Mouse (Mus musculus): ENCODE data around the gene Capn9. TPM values are rescaled to one million over a fixed set of nuclear protein-coding genes. Genes with fewer than 3 reads are reported as not detected.
A peak's percentile ranks its signal among the peaks of the same experiment; 100 is the strongest.

Capn9 gene
- total RNA-seq, 1 experiment: not detected

- in situ Hi-C loops (cut with MboI; ENCODE audit: low sequenced_read_pairs in 2 of 2, unreplicated experiment in 2 of 2): no loop called here
- Histone ChIP-seq H3K9me3 (ENCODE audit: control insufficient read depth, insufficient read depth, low read depth, low read length) (no peaks in the 10 kb centered on the region), H3K9ac (ENCODE audit: insufficient read depth, low read depth, low read length, poor library complexity, severe bottlenecking) (no peak overlapping the region), H3K36me3 (ENCODE audit: control insufficient read depth, insufficient read depth, low read length, poor library complexity, severe bottlenecking) (no peaks in the 10 kb centered on the region), H3K4me1 (ENCODE audit: control insufficient read depth in 2 of 2, insufficient read depth in 2 of 2, low read length in 2 of 2, poor library complexity in 1 of 2) (peaks cover 0 to 3% of the 10 kb centered on the region in 2 experiments; a peak in 1 of 4 replicates), H3K4me3 (ENCODE audit: insufficient read depth in 1 of 2, low read depth in 1 of 2, low read length in 2 of 2, poor library complexity in 1 of 2, severe bottlenecking in 1 of 2) (no peak overlapping the region), H3K27ac (ENCODE audit: insufficient read depth, low read depth, low read length, poor library complexity, severe bottlenecking) (no peak overlapping the region)
- TF ChIP-seq HCFC1 (IDR thresholded peaks at IDR 0.05; ENCODE audit: borderline replicate concordance, insufficient read depth, low read length): no peak
- no peak for TF ChIP-seq MAFK (IDR thresholded peaks at IDR 0.05; ENCODE audit: insufficient read depth, low read depth, low read length)
- TF ChIP-seq ZNF384 (IDR thresholded peaks at IDR 0.05; ENCODE audit: low read depth, low read length): no peak
- no peak for TF ChIP-seq ZC3H11A (IDR thresholded peaks at IDR 0.05; ENCODE audit: borderline replicate concordance, low read depth, low read length)
- no peak for TF ChIP-seq CHD2 (IDR thresholded peaks at IDR 0.05; ENCODE audit: low read depth, low read length)
- DNase-seq (ENCODE audit: low read depth, low spot score): no peak
Observed at GRCm38 (mm10) chr8:124571732-124572429, 4.0 kb upstream of the Capn9 start.

GRCm38 (mm10) chr8:124572430-124572775 lies 3.5 kb upstream of the Capn9 start:
- in situ Hi-C loops (cut with MboI; ENCODE audit: low sequenced_read_pairs in 2 of 2, unreplicated experiment in 2 of 2): no loop called here

GRCm38 (mm10) chr8:124573552-124574340 lies 2.2 kb upstream of the Capn9 start:
- no peak overlapping the region for H3K27ac ChIP-seq (ENCODE audit: insufficient read depth, low read depth, low read length, poor library complexity, severe bottlenecking)
- in situ Hi-C loops (cut with MboI; ENCODE audit: low sequenced_read_pairs in 2 of 2, unreplicated experiment in 2 of 2): no loop called here
- peak overlapping the region; percentile 24; the same call in 1 of the 2 replicates for H3K9ac ChIP-seq (ENCODE audit: insufficient read depth, low read depth, low read length, poor library complexity, severe bottlenecking)
- peak overlapping the region in 1 of 2 experiments; percentile 54; a peak in 2 of 4 replicates for H3K4me3 ChIP-seq (ENCODE audit: insufficient read depth in 1 of 2, low read depth in 1 of 2, low read length in 2 of 2, poor library complexity in 1 of 2, severe bottlenecking in 1 of 2)
- H3K36me3 ChIP-seq (ENCODE audit: control insufficient read depth, insufficient read depth, low read length, poor library complexity, severe bottlenecking): no peaks in the 10 kb centered on the region
- TF ChIP-seq MAFK (IDR thresholded peaks at IDR 0.05; ENCODE audit: insufficient read depth, low read depth, low read length): 0 out of 2 replicates have a peak, but pooled peaks have one; percentile 5
- TF ChIP-seq ZC3H11A (IDR thresholded peaks at IDR 0.05; ENCODE audit: borderline replicate concordance, low read depth, low read length): peak; percentile 57; the same call in 1 of the 2 replicates
- TF ChIP-seq HCFC1 (IDR thresholded peaks at IDR 0.05; ENCODE audit: borderline replicate concordance, insufficient read depth, low read length): no peak
- peak; percentile 74 for TF ChIP-seq ZNF384 (IDR thresholded peaks at IDR 0.05; ENCODE audit: low read depth, low read length)
- no peak for TF ChIP-seq CHD2 (IDR thresholded peaks at IDR 0.05; ENCODE audit: low read depth, low read length)
- H3K4me1 ChIP-seq (ENCODE audit: control insufficient read depth in 2 of 2, insufficient read depth in 2 of 2, low read length in 2 of 2, poor library complexity in 1 of 2): peaks cover 0 to 3% of the 10 kb centered on the region in 2 experiments; a peak in 1 of 4 replicates
- H3K9me3 ChIP-seq (ENCODE audit: control insufficient read depth, insufficient read depth, low read depth, low read length): no peaks in the 10 kb centered on the region
- peak; percentile 89 for DNase-seq (ENCODE audit: low read depth, low spot score)

More at GRCm38 (mm10) chr8:124572430-124572775, 3.5 kb upstream of the Capn9 start:
- no peak overlapping the region for H3K9ac ChIP-seq (ENCODE audit: insufficient read depth, low read depth, low read length, poor library complexity, severe bottlenecking)
- H3K4me1 ChIP-seq (ENCODE audit: control insufficient read depth in 2 of 2, insufficient read depth in 2 of 2, low read length in 2 of 2, poor library complexity in 1 of 2): peaks cover 0 to 3% of the 10 kb centered on the region in 2 experiments; a peak in 1 of 4 replicates
- no peak overlapping the region for H3K4me3 ChIP-seq (ENCODE audit: insufficient read depth in 1 of 2, low read depth in 1 of 2, low read length in 2 of 2, poor library complexity in 1 of 2, severe bottlenecking in 1 of 2)
- no peak overlapping the region for H3K27ac ChIP-seq (ENCODE audit: insufficient read depth, low read depth, low read length, poor library complexity, severe bottlenecking)
- H3K36me3 ChIP-seq (ENCODE audit: control insufficient read depth, insufficient read depth, low read length, poor library complexity, severe bottlenecking): no peaks in the 10 kb centered on the region
- TF ChIP-seq MAFK (IDR thresholded peaks at IDR 0.05; ENCODE audit: insufficient read depth, low read depth, low read length) (no peak), ZC3H11A (IDR thresholded peaks at IDR 0.05; ENCODE audit: borderline replicate concordance, low read depth, low read length) (no peak), ZNF384 (IDR thresholded peaks at IDR 0.05; ENCODE audit: low read depth, low read length) (no peak), HCFC1 (IDR thresholded peaks at IDR 0.05; ENCODE audit: borderline replicate concordance, insufficient read depth, low read length) (no peak), CHD2 (IDR thresholded peaks at IDR 0.05; ENCODE audit: low read depth, low read length) (no peak)
- H3K9me3 ChIP-seq (ENCODE audit: control insufficient read depth, insufficient read depth, low read depth, low read length): no peaks in the 10 kb centered on the region
- DNase-seq (ENCODE audit: low read depth, low spot score): no peak

- no peak for DNase-seq (ENCODE audit: low read depth, low spot score)
- TF ChIP-seq ZC3H11A (IDR thresholded peaks at IDR 0.05; ENCODE audit: borderline replicate concordance, low read depth, low read length) (no peak), CHD2 (IDR thresholded peaks at IDR 0.05; ENCODE audit: low read depth, low read length) (no peak), ZNF384 (IDR thresholded peaks at IDR 0.05; ENCODE audit: low read depth, low read length) (no peak), MAFK (IDR thresholded peaks at IDR 0.05; ENCODE audit: insufficient read depth, low read depth, low read length) (no peak), HCFC1 (IDR thresholded peaks at IDR 0.05; ENCODE audit: borderline replicate concordance, insufficient read depth, low read length) (no peak)
Observed at GRCm38 (mm10) chr8:124576751-124577150, 840 bp downstream of the Capn9 start.

More at GRCm38 (mm10) chr8:124576751-124577150, 840 bp downstream of the Capn9 start:
- Histone ChIP-seq H3K9ac (ENCODE audit: insufficient read depth, low read depth, low read length, poor library complexity, severe bottlenecking) (no peak overlapping the region), H3K27ac (ENCODE audit: insufficient read depth, low read depth, low read length, poor library complexity, severe bottlenecking) (no peak overlapping the region), H3K36me3 (ENCODE audit: control insufficient read depth, insufficient read depth, low read length, poor library complexity, severe bottlenecking) (no peaks in the 10 kb centered on the region), H3K9me3 (ENCODE audit: control insufficient read depth, insufficient read depth, low read depth, low read length) (no peaks in the 10 kb centered on the region), H3K4me1 (ENCODE audit: control insufficient read depth in 2 of 2, insufficient read depth in 2 of 2, low read length in 2 of 2, poor library complexity in 1 of 2) (peaks cover 0 to 3% of the 10 kb centered on the region in 2 experiments; a peak in 1 of 4 replicates), H3K4me3 (ENCODE audit: insufficient read depth in 1 of 2, low read depth in 1 of 2, low read length in 2 of 2, poor library complexity in 1 of 2, severe bottlenecking in 1 of 2) (no peak overlapping the region)
- in situ Hi-C loops (cut with MboI; ENCODE audit: low sequenced_read_pairs in 2 of 2, unreplicated experiment in 2 of 2): no loop called here

Data from ES-E14 (cell line).